Mouse (Mus musculus) CD4-positive helper T cell, adult 2 months (primary cell): ENCODE measurements around the gene Slc16a3.

ENCODE experiments used
- DNase-seq: peaks from one replicate; pipeline ENCODE4 v3.0.0-alpha.2; 2012; ENCODE audit warnings: low read depth, missing footprints, low spot score

The Slc16a3 gene

DNA sequence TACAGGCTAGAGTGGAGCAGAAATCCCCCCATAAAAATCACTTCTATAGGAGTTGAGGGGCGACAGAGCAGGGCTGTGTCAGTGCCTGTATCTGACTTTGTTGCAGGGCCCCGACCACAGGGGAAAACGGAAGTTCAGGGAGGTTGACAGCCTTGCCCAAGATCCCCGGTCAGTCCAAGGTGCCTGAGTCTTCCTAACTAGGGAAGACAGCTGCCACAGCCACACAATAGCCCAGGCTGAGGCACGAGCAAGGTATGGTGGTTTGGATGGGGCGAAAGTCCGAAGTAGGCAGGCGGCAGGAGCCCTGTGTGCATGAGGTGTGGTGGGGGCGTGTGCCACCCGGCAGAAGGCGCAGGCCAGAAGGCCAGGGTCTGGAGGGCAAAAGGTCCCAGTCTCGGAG is at the start of gene Slc16a3:
TSS of gene Slc16a3 (plus strand) at position 153 of the 400 bp plus-strand sequence.
- DNase-seq = peak; percentile 37

DNA sequence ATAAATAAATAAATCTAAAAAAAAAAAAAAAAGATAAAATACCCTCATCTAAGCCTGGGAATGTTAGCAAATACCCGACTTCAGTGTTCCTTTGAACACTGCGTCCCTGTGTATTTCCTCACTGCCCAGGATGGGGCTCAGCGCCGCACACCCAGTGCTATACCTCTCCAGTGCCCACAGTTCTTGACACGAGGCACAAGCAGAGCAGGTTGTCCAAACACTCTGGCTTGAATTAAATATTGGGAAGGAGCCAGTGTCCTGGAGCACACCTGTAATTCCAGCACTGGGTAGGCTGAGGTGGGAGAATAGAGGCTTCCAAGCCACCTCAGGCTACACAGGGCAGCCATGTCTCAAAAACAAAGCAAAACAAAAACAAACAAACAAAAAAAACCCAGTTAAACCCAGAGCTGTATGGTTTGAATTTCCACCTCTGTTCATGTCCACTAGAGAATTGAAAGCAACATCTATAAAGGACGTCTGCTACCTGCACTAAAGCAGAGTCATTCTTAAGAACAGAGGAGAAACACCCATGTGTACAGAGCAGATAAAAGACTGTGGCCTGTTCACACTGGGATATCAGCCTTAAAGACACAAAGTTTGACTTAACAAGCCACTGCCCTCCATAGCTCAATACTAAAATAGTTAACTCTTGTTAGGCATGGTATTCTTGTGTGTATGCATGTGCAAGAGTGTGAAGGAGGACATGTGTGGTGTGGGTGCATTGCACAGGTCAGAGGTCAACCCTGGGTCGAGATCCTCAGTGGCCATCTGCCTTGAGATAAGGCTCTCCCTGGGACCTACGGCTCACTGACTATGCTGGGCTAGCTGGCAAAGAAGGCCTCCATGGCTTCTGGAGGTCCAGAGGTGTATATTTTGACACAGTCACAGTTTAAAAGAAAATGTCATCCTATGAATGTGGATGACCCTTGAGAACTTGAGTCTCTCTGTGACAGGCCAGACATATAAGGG is 47.7 kb upstream of the Slc16a3 start:
- no peak for DNase-seq

DNA sequence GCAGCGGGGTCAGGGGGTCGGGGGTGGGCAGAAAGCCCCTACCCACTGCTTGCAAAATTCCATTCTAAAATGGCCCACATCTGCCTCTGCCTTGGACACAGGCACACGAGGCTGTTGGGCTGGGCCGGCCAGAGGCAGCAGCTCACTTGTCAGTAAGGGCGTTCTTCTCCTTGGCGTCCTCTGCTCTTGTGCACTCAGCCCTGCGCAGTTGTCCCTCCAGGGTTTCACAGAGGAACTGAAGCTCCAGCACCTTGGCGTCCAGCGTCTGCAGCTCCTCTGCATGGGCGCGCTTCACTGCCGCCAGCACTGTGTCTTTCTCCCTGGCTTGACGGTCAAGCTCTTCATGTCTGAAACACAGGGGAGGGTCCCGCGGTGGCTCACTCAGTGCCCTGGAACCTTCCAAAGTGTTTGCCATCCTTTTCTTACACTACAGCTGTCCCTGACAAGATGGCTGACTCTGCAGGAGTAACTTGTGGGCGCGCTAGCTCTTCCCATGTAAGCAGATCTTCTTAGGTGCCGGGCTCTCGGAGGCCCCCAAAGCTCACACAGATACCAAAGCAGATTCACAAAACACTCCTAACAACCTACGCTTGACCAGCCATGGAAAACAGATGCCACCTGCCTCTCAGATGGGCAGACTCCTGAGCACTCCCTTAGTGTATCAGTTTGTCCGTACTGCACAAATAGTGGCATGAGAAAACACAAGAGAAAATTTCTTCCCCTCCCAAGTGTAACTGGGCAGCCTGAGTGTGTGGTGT is 46.4 kb upstream of the Slc16a3 start:
- no peak for DNase-seq

DNA sequence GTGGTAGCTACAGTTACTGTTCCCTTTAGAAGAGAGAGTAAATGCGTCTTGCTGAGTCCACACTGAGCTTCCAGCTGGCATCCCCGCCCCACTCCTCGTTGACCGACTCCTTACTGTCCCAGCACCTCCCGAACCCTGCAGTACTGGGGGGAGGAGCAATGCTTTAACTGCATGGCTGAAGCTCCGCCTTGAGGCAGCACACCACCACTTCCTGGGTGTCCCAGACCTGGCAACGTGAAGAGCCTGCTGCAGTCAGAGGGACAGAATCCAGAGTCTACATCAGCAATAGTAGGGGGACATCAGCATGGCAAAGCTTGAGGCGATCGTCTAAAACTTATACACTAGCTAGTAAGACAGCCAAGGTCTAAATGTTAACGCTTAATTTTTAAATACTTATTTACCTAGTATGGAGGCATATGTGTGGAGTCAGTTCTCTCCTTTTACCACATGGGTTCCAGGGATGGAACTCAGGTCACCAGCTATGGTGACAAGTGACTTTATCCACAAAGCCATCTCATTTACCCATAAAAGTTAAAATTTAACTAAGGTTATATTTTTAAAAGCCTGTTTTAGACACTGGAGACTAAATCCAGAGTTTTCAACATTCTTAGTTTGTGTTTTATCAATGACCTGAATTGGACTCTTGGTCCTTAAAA is 45.7 kb upstream of the Slc16a3 start:
- DNase-seq = peak; percentile 12

DNA sequence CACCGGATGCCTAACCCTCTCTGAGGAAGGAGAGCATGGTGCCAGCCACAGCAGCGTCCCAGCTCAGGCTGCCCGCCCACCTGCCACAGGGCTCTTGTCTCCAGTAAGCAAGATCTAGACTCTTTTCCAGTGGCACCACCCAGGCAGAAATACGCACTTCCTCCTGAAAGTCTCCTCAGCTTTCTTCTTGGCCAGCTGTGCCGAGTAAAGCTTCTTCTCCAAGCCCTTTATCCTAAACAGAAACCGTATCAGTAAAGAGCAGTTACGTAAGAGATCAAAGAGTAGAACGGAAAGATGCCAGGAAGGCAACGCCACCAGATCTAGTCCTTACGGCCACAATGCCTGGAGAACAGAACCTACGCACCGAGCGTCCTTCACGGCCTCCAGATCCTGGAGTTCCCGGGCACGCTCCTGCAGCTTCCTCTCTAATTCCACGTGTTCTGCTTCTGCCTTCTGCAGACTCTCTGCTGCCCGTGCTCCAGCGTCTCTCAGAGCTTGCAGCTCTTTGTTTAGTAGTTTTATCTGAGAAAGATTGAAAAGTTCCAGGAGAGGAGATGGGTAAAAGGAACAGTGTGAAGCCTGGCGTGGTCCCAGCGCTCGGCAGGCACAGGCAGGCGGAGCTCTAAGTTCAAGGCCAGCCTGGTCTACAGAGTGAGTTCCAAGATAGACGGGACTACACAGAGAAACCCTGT is 45.0 kb upstream of the Slc16a3 start:
- no peak for DNase-seq

DNA sequence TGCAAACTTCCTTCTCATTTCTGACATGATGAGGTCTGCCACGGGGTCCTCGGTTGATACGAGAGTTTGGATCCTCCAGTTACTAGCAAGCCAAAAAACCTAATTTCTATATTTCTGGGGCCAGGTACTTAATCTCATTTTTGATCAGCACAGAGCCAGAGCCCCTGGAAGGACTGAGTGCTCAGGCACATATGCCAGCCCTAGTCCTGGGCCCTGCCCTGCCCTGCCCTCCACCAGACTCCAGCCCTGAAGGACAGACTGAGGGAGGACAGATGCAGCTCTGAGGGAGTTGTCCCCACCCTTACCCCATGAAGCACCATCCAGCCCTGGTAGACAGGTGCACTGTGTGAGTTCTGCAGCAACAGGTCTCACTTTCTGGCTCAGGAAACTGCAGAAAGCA is 43.7 kb upstream of the Slc16a3 start:
- DNase-seq = no peak

DNA sequence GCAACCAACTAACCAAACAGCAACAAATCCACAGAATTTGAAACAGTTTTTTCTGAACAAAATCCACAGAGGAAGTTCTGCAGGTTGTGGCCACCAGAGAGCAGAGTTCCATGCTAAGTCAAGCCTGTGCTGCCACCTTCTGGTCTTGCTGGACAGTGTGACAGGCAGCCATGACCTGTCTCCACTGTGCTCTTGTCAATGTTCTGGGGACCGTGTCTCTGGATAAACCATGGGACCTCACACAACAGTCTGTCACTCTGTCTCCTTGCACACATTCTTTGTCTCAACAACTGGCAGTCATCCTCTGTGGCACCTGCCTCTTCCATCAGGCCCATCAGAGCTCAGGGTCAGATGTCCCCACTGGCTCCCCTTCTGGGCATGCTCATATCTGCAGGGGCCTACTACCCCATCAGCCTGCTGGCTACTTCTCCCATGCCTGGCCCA is 42.8 kb upstream of the Slc16a3 start:
- DNase-seq = peak; percentile 82

DNA sequence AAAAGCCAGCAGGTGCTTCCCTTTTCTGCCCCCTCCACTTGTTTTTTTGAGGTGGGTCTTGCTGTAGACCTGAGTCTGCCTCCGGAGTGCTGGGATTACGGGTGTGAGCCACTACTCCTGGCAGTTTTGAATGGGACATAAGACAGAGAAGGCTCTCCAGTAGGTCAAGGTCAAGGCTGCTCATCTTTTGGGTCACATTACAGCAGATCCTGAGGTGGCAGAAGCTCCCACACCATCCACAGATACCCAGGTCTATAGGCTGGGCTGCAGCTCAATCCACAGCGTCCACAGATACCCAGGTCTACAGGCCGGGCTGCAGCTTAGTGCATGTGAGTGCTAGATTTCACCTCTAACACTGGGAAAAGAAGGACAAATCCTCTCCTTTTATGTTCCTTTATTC is 34.5 kb upstream of the Slc16a3 start:
- DNase-seq = no peak

DNA sequence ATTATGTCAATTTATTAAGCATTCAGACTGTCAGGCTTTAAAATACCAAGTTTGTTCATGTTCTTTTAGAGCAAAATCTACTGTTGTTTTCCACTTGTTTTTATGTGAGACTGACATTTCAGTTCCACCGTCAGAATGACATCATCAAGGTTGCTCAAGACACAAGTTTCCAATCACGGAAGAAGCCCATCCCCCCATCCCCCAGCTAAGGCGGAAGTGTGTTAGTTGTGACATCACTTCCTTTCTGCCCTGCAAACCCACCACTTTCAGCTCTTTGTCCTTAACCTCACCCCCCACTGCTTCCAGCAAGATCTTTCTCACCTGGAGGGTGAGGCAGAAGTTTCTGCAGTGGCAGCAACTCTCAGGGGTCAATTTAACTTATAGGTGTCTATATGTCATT is 31.8 kb upstream of the Slc16a3 start:
- DNase-seq = peak; percentile 86

DNA sequence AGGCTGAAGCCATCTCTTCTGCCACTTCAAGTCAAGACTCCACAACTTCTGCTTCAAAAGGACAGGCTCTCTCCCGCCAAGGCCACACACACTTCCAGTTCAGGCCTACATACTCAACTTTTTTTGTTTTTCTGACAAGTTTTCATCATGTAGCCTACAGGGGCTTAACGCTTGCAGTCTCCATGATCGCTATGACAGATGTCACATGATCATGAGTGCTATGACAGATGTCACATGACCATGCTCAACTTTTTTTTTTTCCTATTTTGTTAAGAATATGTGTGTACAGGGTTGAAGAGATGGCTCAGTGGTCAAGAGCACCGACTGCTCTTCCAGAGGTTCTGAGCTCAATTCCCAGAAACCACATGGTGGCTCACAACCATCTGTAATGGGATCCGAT is 30.5 kb upstream of the Slc16a3 start:
- no peak for DNase-seq

DNA sequence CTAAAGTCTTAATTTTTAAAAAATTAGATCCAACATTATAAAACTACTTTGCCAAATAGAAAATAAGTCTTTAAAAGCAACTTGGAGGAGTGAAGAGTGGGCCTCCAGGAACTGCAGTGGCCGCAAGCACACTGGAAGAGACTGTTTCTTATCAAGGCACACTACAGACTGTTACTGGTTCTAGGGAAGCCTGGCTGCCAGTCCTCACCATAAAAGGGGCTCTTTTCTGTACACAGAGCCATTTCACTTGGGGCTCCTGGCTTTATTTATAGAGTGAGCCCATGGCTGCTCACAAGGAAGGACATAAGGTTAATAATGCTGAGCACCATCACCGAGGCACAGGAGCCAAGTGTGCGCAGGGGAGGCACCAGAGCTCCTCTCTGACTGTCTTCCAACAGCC is 25.8 kb upstream of the Slc16a3 start:
- DNase-seq = no peak

DNA sequence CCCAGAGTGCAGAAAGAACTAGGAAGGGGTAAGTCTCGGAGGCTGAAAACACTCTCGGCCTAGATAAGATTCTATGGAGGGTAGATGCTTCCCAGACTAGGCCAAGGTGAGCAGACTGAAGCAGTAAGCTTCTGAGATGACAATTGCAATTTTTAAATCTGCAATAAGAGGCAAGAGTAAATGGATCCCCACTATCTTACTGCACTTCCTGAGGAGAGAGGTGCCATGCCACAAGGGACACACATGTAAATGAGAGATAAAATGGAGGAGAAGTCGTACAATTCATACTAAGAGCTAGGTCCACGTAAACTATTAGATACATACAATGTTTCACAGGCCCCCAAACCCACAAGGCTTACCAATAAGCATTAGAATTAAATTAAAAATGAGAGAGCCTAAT is 19.8 kb upstream of the Slc16a3 start:
- DNase-seq = no peak

DNA sequence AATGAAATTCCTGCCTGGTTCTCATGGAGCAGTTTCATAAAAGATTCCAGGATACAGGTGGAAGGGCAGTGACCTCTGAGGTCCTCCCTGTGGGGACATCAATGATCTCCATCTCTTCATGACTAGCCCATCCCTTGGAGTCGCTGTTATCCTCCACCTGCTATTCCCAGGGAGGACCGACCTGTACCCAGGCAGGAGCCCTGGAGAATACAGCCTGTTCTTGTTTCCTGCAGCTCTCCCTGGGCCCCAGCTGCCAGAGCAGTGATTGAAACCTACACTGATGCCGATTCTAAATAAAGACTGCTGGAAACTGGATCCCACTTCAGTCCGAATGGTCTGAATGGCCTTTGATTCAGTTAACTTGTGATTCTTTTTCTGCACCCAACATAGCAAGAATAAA is 16.8 kb upstream of the Slc16a3 start:
- DNase-seq = no peak

DNA sequence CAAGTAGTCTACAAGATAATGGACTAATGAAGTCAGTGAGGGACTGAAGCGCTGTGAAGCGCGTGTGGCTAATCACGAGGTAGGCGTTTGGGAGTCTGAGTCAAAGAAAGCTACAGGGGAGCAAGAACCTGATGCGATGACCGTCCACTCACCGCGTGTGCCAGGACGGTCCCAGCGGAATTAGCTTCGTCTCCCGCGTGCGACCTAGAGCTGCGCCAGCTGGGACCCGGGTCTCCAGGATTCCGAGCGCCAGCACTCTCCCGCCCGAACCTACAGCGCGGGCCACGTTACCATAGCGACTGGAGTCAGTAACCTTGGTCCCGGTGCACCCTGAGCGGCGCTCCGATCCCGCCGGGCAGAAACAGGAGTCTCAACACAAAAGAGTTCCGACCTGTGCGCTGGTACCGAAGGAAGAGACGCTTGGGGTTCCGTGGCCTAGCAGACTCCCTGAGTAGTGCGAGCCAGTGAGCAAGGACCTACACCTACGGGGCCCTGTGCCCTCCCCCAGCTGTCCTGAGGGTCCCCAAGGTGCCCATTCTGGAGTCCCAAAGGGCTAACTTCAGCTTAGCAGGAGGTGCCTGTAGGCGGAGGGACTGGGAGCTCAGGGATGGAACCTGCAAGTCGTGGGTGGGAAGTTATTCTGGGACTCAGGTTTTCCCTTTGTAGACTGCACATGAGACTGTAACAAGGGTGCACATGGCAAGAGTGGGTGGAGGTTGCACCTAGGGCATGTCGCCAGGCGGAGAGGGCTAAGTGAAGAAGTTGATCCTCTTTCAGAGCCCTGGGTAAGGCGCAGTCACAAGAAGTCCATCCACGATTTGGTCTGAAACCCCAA is 15.5 kb upstream of the Slc16a3 start, which contains the start of gene Ccdc57:
TSS of gene Ccdc57 (minus strand) at position 309 of the 835 bp plus-strand sequence.
- peak; percentile 89 for DNase-seq

DNA sequence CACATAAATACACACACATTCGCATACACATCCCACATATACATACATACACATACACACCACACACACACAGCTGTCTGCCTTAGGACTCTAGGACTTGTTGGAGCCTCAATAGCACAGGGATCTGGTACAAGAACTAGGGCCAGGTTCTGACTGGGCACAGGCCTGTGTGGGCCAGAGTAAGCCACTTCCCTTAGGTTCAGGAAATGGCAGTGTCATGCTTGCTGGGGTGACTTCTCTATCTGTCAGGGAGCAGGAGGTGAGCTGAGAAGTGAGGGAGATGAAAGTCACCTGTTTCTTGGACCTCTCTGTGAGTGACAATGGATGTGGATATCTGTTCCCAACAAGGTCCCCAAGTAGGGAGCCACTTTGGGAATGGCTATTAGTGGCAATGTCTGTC is 10.3 kb upstream of the Slc16a3 start:
- DNase-seq = no peak

DNA sequence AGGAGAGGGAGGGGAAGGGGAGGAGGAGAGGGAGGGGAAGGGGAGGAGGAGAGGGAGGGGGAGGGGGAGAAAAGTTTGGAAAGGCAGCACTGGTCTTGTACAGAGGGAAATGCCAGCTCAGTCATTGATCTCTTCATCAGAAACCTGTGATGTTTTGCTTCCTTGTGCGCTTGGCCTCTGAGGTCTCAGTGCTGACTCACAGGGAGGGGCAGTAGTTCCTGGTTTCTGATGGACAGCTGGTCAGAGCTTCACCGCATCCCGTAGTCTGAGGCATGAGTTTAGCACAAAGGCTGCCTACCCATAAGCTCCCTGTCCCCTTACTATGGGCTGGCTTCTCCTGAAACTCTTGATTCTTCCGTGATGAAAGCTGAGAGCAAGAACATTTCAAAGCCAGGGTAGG is 9.5 kb upstream of the Slc16a3 start:
- no peak for DNase-seq

DNA sequence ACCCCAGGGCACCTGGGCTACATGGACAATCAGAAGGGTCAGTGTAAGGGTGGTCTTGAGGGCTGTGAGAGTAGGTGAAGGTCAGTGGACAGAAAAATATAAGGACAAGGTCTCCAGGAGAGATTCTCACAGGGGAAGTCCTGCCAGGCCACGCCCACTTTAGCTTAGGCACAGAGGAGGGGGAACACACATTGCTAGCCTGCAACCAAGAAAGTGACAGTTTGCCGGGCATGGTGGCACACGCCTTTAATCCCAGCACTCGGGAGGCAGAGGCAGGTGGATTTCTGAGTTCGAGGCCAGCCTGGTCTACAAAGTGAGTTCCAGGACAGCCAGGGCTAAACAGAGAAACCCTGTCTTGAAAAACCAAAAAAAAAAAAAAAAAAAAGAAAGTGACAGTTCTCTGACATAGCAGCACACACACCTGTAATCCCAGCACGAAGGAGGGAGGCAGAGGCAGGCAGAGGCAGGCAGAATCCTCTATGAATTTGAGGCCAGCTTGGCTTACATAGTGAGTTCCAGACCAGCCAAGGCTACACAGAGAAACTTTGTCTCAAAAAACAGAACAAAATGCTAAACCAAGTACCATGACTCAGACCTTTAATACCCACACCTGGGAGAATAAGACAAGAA is 8.5 kb upstream of the Slc16a3 start:
- no peak for DNase-seq

DNA sequence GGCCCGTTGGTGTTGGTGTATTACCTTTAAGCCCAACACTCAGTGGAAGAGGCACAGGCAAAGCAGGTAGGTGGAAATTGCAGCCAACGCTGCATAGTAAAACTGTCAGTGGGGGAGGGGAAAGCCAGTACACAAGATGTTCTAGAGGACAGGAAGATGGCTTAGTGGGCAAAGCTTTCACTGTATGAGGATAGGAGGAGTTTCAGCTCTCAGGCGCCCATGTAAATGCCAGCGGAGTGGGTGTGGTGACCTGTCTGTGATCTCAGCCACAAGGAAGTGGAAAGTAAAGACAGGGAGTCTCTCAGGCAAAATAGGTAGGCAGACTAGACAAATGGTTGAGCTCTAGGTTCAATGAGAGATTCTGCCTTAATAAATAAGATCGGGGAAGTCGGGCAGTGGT is 7.3 kb upstream of the Slc16a3 start:
- DNase-seq = peak; percentile 63

DNA sequence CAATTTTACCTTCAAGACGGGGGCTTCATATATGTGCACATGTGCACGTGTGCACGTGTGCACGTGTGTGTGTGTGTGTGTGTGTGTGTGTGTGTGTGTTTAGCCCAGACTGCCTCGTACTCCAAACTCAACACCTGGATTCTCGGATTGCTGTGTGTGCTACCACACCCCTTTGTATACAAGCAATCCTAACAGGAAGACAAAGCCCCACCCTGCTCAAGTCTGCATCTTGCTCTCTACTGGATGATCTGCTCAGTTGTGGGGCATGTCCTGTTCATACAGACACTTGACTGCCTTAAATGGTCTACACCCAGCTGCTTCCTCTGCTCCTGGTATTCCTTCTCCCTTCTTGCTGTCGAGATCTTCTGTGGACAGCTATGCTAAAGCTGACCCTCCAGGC is 3.0 kb upstream of the Slc16a3 start:
- DNase-seq = no peak

DNA sequence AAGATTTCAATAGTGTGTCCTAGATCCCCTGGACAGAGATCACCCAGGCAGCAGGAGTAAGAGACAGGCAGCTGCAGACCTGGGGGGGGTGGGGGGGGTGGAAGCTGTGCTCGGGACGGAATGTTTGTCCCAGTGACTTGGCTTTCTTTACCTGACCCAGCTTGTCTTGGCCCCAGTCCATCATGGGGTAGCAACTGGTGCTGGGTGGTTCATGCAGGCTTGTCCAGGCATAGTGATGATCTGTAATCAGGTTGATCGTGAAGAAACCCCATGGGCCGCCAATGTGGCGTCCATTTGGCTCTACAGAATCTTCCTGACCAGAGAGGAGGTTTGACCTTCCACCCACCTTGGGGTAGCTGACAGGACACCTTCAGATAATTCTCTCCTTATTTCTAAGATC is 2.4 kb upstream of the Slc16a3 start:
- no peak for DNase-seq
